Mouse (Mus musculus) stomach, postnatal 0 days (tissue): Measurements from ENCODE around the gene Ank2. TPM values are rescaled to one million over a fixed set of nuclear protein-coding genes. Genes with fewer than 3 reads are reported as not detected.

Experiments
- ATAC-seq: fragments of 200-750 bp; cut with Nextera tagmentation; 2 replicates; pipeline ENCODE4 v1.8.0; 2017; ENCODE audit not compliant: low FRiP score, low TSS enrichment
- DNase-seq: peaks from one replicate; pipeline ENCODE4 v3.0.0-alpha.2; 2016; ENCODE audit warnings: low spot score
- H3K27ac ChIP-seq: fragments of 300-500 bp; sonication (generic); replicated peaks from 2 replicates; pipeline ENCODE4 v1.5.1; 2014; ENCODE audit warnings: mild to moderate bottlenecking, control low read depth
- H3K27me3 ChIP-seq: fragments of 300-500 bp; sonication (generic); 2 replicates; pipeline ENCODE4 v1.6.1; 2014; ENCODE audit warnings: low read length; ENCODE audit not compliant: control insufficient read depth, insufficient read depth
- H3K36me3 ChIP-seq: fragments of 300-500 bp; sonication (generic); 2 replicates; pipeline ENCODE4 v1.6.1; 2014; ENCODE audit warnings: low read length, mixed read lengths; ENCODE audit not compliant: control insufficient read depth, insufficient read depth
- H3K4me1 ChIP-seq: fragments of 300-500 bp; sonication (generic); replicated peaks from 2 replicates; pipeline ENCODE4 v1.6.1; 2014; ENCODE audit warnings: antibody characterized with exemption; ENCODE audit not compliant: control insufficient read depth, insufficient read depth
- H3K4me2 ChIP-seq: fragments of 300-500 bp; sonication (generic); replicated peaks from 2 replicates; pipeline ENCODE4 v1.6.1; 2014; ENCODE audit warnings: low read depth, mild to moderate bottlenecking, control low read depth, moderate library complexity
- H3K4me3 ChIP-seq: fragments of 300-500 bp; sonication (generic); 2 replicates; pipeline ENCODE4 v1.5.1; 2014; ENCODE audit warnings: low read depth, low read length, control low read depth
- H3K9ac ChIP-seq: fragments of 300-500 bp; sonication (generic); 2 replicates; pipeline ENCODE4 v1.6.1; 2014; ENCODE audit warnings: mild to moderate bottlenecking, low read length, control low read depth, mixed read lengths
- H3K9me3 ChIP-seq: fragments of 300-500 bp; sonication (generic); 2 replicates; pipeline ENCODE4 v1.6.1; 2016; ENCODE audit warnings: low read length; ENCODE audit not compliant: control insufficient read depth
- CTCF ChIP-seq: IDR thresholded peaks from 2 replicates; pipeline ENCODE4 v1.5.1; 2016; ENCODE audit warnings: antibody characterized with exemption, low read depth, mild to moderate bottlenecking, moderate library complexity
- EP300 ChIP-seq: optimal IDR thresholded peaks from 2 replicates; pipeline ENCODE3; 2016; ENCODE audit warnings: antibody characterized with exemption
- WGBS: fragments of 180-500 bp; shearing (Covaris S2); extraction: QIAGEN DNeasy Blood & Tissue Kit; methylation state at CpG from one replicate; pipeline ENCODE4 v1.1.7; 2014; 5-methylcytosine and 5-hydroxymethylcytosine counted together
- polyA plus RNA-seq: library from polyadenylated mRNA; unstranded; fragments of >200 nt; fragmentation: Nextera tagmentation; extraction: Ambion mirVana; gene quantifications from 2 replicates; pipeline ENCODE4 v1.2.1, GENCODE M21; 2015

Gene Ank2
- polyA plus RNA-seq, 1 experiment from 2014 or later, result 12.3 TPM

DNA sequence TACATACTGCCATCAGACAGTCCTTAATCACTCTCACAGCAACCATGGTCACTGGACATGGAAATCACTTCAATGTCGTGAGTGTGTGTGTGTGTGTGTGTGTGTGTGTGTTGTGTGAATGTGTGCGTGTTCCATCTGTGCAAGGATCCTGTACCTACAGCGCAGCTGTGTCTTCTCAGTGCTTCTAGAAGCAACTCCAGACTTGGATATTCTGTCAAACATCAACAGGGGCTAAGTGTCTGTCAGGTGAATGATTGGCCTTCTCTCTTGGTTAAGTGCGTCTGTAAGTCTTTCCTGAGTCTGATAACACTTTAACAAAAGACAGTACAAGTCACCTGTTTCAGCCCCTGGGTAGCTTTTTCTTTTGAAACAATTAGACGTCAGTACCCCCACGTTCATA is 25.0 kb downstream of the Ank2 start:
- Histone ChIP-seq H3K27ac (no peak overlapping the region), H3K9me3 (no peaks in the 10 kb centered on the region), H3K4me1 (no peaks in the 10 kb centered on the region), H3K36me3 (no peaks in the 10 kb centered on the region), H3K4me3 (no peak overlapping the region), H3K27me3 (no peaks in the 10 kb centered on the region), H3K4me2 (no peak overlapping the region), H3K9ac (no peak overlapping the region)
- ATAC-seq (no peak), DNase-seq (no peak)
- TF ChIP-seq EP300, result no peak
- no peak for TF ChIP-seq CTCF
- WGBS, result 49% methylated on average over 6 of the region's 6 CpGs

DNA sequence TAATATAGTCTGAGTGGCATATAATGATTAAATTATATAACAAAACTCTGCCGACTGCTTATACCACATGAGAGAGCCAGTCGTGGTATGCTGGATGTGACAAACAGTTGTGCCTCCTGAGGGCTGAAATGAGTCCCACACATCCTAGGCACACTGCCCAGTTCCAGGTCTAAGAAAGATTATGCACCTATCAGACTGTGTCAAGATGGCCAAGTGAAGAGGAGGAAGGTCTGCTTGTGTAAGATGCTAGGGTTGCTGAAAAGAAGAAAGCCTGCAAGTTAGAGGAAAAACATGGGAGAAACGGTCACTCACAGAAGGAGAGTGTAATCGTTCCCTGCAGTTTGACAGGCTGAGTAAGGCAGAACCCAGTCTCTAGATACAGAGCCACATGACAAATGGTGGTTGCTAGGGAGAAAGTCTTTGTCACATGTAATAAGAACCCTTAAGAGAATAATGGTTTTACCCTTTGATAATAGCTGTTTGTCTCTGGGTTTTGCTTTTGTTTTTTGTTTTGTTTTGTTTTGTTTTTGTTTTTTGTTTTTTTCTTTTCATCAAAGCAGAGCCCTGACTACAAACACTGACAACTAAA is 29.9 kb downstream of the Ank2 start:
- 55% methylated on average over 4 of the region's 4 CpGs for WGBS
- Histone ChIP-seq H3K9me3 (no peaks in the 10 kb centered on the region), H3K4me1 (no peaks in the 10 kb centered on the region), H3K4me2 (no peak overlapping the region), H3K27me3 (no peaks in the 10 kb centered on the region), H3K9ac (no peak overlapping the region), H3K4me3 (no peak overlapping the region), H3K27ac (no peak overlapping the region), H3K36me3 (no peaks in the 10 kb centered on the region)
- DNase-seq, result no peak
- no peak for TF ChIP-seq EP300
- no peak for TF ChIP-seq CTCF
- no peak for ATAC-seq

GRCm38 (mm10) chr3:127468569-127468968 is 30.6 kb downstream of the Ank2 start:
- DNase-seq, result no peak
- 67% methylated on average over 8 of the region's 8 CpGs for WGBS

GRCm38 (mm10) chr3:127463816-127464480 is 35.2 kb downstream of the Ank2 start:
- Histone ChIP-seq H3K9ac (no peak overlapping the region), H3K27me3 (no peaks in the 10 kb centered on the region), H3K9me3 (no peaks in the 10 kb centered on the region), H3K4me2 (no peak overlapping the region), H3K4me3 (no peak overlapping the region), H3K36me3 (no peaks in the 10 kb centered on the region), H3K4me1 (no peaks in the 10 kb centered on the region), H3K27ac (no peak overlapping the region)
- no peak for TF ChIP-seq EP300
- no peak for TF ChIP-seq CTCF
- WGBS, result 63% methylated on average over 14 of the region's 14 CpGs
- DNase-seq (no peak), ATAC-seq (no peak)

More at GRCm38 (mm10) chr3:127468569-127468968, 30.6 kb downstream of the Ank2 start:
- Histone ChIP-seq H3K36me3 (no peaks in the 10 kb centered on the region), H3K27me3 (no peaks in the 10 kb centered on the region), H3K4me2 (no peak overlapping the region), H3K4me1 (no peaks in the 10 kb centered on the region), H3K27ac (no peak overlapping the region), H3K9me3 (no peaks in the 10 kb centered on the region), H3K4me3 (no peak overlapping the region), H3K9ac (no peak overlapping the region)
- no peak for ATAC-seq
- TF ChIP-seq CTCF (no peak), EP300 (no peak)

DNA sequence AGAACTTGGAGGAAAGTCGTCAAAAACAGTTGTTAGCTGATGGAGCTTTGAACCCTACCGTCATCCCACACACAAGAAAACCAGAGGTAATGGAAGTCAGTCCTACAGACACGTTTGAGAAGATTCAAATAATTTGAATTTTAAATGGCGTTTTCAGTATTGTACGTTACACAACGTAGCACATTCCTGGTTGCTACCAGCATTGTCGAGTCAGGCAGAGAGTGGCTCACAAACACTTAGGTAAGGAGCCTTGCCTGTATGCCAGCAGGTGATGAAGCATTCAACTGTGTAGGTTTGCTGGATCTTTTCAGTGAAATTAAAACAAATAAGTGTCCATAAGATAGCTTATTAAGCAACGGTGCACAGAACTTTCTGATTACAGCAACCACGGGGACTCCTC is 36.0 kb downstream of the Ank2 start:
- TF ChIP-seq EP300, result no peak
- no peak for TF ChIP-seq CTCF
- ATAC-seq (no peak), DNase-seq (no peak)
- no peaks in the 10 kb centered on the region for H3K27me3 ChIP-seq
- no peaks in the 10 kb centered on the region for H3K4me1 ChIP-seq
- H3K4me3 ChIP-seq, result no peak overlapping the region
- no peak overlapping the region for H3K4me2 ChIP-seq
- H3K9ac ChIP-seq, result no peak overlapping the region
- H3K27ac ChIP-seq, result no peak overlapping the region
- H3K9me3 ChIP-seq, result no peaks in the 10 kb centered on the region
- no peaks in the 10 kb centered on the region for H3K36me3 ChIP-seq
- 49% methylated on average over 9 of the region's 9 CpGs for WGBS

- Histone ChIP-seq H3K9me3 (no peaks in the 10 kb centered on the region), H3K9ac (no peak overlapping the region), H3K27ac (no peak overlapping the region), H3K4me3 (no peak overlapping the region), H3K4me1 (no peaks in the 10 kb centered on the region), H3K27me3 (no peaks in the 10 kb centered on the region), H3K36me3 (no peaks in the 10 kb centered on the region), H3K4me2 (no peak overlapping the region)
- WGBS, result 78% methylated on average over 6 of the region's 6 CpGs
- TF ChIP-seq EP300 (no peak), CTCF (no peak)
- ATAC-seq (no peak), DNase-seq (no peak)
These were observed 36.7 kb downstream of the Ank2 start for GRCm38 (mm10) chr3:127462413-127462812.
